10 mouse cellular contexts compared by ENCODE assay signal in the genomic region with DNA sequence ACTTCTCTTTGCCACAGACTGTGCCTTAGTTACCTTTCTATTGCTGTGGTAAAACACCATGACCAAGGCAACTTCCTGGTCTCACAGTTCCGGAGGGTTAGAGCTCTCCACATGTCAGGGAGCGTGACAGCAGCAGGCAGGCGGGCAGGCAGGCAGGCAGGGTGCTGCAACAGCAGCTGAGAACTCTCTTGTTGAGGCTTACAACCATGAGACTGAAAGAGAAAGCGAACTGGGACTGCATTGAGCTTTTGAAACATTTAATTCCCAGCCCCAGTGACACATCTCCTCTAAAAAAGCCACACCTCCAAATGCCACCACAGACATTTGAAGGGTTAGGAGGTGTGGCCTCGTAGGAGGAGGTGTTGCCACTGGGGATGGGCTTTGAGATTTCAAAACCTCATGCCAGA. TPM values are rescaled to one million over a fixed set of nuclear protein-coding genes. Genes with fewer than 3 reads are reported as not detected.
DNase-seq lines count a peak whose midpoint lies in the region; ATAC-seq and TF ChIP-seq lines count a peak whose summit lies in the region.
"Had no signal": no experiment of that assay in that cellular context is flagged by ENCODE, and none has a peak within 500 bp of the region (broad histone marks: within the 10 kb centered on the region; RNA-seq: fewer than 3 reads in every experiment).

No protein-coding gene starts in this region.

- peak overlapping the region; percentile 15; the same call in 1 of the 2 replicates for H3K4me3 ChIP-seq in liver, embryonic 16.5 days (ENCODE audit: low read depth, low read length)
- peak overlapping the region; percentile 12; the same call in 1 of the 2 replicates for H3K4me3 ChIP-seq in thymus, adult 2 months (ENCODE audit: control insufficient read depth, insufficient read depth, low read length)
- H3K4me3 ChIP-seq in cerebellum, adult 2 months (replicated peaks; ENCODE audit: insufficient read depth, low read depth, low read length): no peak overlapping the region

- no peaks in the 10 kb centered on the region for H3K36me3 ChIP-seq in liver, embryonic 16.5 days (ENCODE audit: control insufficient read depth, insufficient read depth)
- H3K36me3 ChIP-seq in thymus, adult 2 months (ENCODE audit: control insufficient read depth, insufficient read depth, low read length): no peaks in the 10 kb centered on the region

- no peak overlapping the region for H3K9ac ChIP-seq in liver, embryonic 16.5 days (ENCODE audit: low read depth, low read length)

- TF ChIP-seq CTCF in thymus, adult 2 months (IDR thresholded peaks at IDR 0.05; ENCODE audit: borderline replicate concordance, control insufficient read depth, extremely low read depth, insufficient read depth, low read length, poor library complexity): no peak
- TF ChIP-seq CTCF in cerebellum, adult 2 months (IDR thresholded peaks at IDR 0.05; ENCODE audit: borderline replicate concordance, insufficient read depth, low read depth, low read length): no peak

- H3K27ac ChIP-seq in liver, embryonic 16.5 days (ENCODE audit: low read length): no peak overlapping the region
- no peak overlapping the region for H3K27ac ChIP-seq in thymus, adult 2 months (ENCODE audit: control insufficient read depth, insufficient read depth, low read length)
- no peak overlapping the region for H3K27ac ChIP-seq in cerebellum, adult 2 months (ENCODE audit: insufficient read depth, low read length)

- no peaks in the 10 kb centered on the region for H3K4me1 ChIP-seq in liver, embryonic 16.5 days (ENCODE audit: control insufficient read depth, low read depth, low read length)
- peaks cover 3% of the 10 kb centered on the region for H3K4me1 ChIP-seq in thymus, adult 2 months (replicated peaks; ENCODE audit: control insufficient read depth, insufficient read depth, low read length)
- no peaks in the 10 kb centered on the region for H3K4me1 ChIP-seq in cerebellum, adult 2 months (ENCODE audit: control insufficient read depth, insufficient read depth, low read length)

- no peaks in the 10 kb centered on the region for H3K9me3 ChIP-seq in liver, embryonic 16.5 days (replicated peaks; ENCODE audit: control insufficient read depth, low read length)

- no peak for TF ChIP-seq POLR2A in thymus, adult 2 months (IDR thresholded peaks at IDR 0.05; ENCODE audit: control insufficient read depth, extremely low read depth, insufficient read depth, low read length, poor library complexity)
- TF ChIP-seq POLR2A in cerebellum, adult 2 months (IDR thresholded peaks at IDR 0.05; ENCODE audit: borderline replicate concordance, insufficient read depth, low read length): no peak

- 20% methylated on average over 5 of the region's 5 CpGs for WGBS in liver, embryonic 16.5 days (ENCODE audit: insufficient replicate concordance)
- 15% methylated on average over 5 of the region's 5 CpGs for WGBS in thymus, adult 2 months
- 62% methylated on average over 5 of the region's 5 CpGs for WGBS in cerebellum, adult 2 months

- peak; percentile 13 to 41 for DNase-seq in kidney, adult 8-10 months
- DNase-seq in kidney, postnatal 14 days: no peak
- peak; percentile 31 for DNase-seq in thymus, adult 2 months
- no peak for DNase-seq in embryo, embryonic 10 days (ENCODE audit: low spot score)
- no peak for DNase-seq in right cerebral cortex, postnatal 4 days
- no peak for DNase-seq in cerebellum, adult 2 months
- DNase-seq: cerebellum, adult 18-20 months had no signal

- no peaks in the 10 kb centered on the region for H3K27me3 ChIP-seq in liver, embryonic 16.5 days (ENCODE audit: control insufficient read depth, insufficient read depth, low read depth, low read length)
- H3K27me3 ChIP-seq in thymus, adult 2 months (ENCODE audit: control insufficient read depth, insufficient read depth, low read length): no peaks in the 10 kb centered on the region
- no peaks in the 10 kb centered on the region for H3K27me3 ChIP-seq in cerebellum, adult 2 months (ENCODE audit: control insufficient read depth, insufficient read depth, low read length)

- ATAC-seq in activated CD4-positive, CD25-positive, alpha-beta regulatory T cell, adult 4 months: peak; percentile 83
- ATAC-seq in liver, embryonic 16.5 days (ENCODE audit: low read depth): peak; percentile 30; the same call in 1 of the 2 replicates
- ATAC-seq: forebrain, embryonic 16.5 days had no signal

- peak overlapping the region; percentile 25; the same call in 1 of the 2 replicates for H3K4me2 ChIP-seq in liver, embryonic 16.5 days (ENCODE audit: low read depth, low read length)

RNA-seq across cellular contexts. Expression of gene Fbxo40, which starts 4.6 kb away (rescaled TPM):
- polyA plus RNA-seq in activated CD4-positive, CD25-positive, alpha-beta regulatory T cell, adult 4 months (2017; shearing (Covaris generic)): 1 to 10 TPM in 1 of 2 experiments, under 1 TPM in 1; 0.88 to 1.3 TPM
- polyA plus RNA-seq in liver, embryonic 16.5 days (2015; fragmentation: Nextera tagmentation; extraction: Ambion mirVana): 0.06 and 0.08 TPM in 2 replicates
- polyA plus RNA-seq in thymus, adult 2 months (2012; rRNA removed): 0.96 and 2.3 TPM in 2 replicates
- polyA plus RNA-seq in cerebellum, adult 2 months (2012; rRNA removed): 1.1 and 1.9 TPM in 2 replicates

RNA-seq across cellular contexts. Expression of gene Polq, which starts 25.9 kb away (rescaled TPM):
- polyA plus RNA-seq in activated CD4-positive, CD25-positive, alpha-beta regulatory T cell, adult 4 months (2017; shearing (Covaris generic)): 1 to 10 TPM; 3.0 to 3.3 TPM
- 7.6 and 7.9 TPM in 2 replicates for polyA plus RNA-seq in liver, embryonic 16.5 days (2015; fragmentation: Nextera tagmentation; extraction: Ambion mirVana)
- polyA plus RNA-seq in thymus, adult 2 months (2012; rRNA removed): 2.3 and 2.5 TPM in 2 replicates
- 0.81 and 0.90 TPM in 2 replicates for polyA plus RNA-seq in cerebellum, adult 2 months (2012; rRNA removed)

RNA-seq across cellular contexts. Expression of gene Hcls1, which starts 50.9 kb away (rescaled TPM):
- polyA plus RNA-seq in activated CD4-positive, CD25-positive, alpha-beta regulatory T cell, adult 4 months (2017; shearing (Covaris generic)): 100 to 1,000 TPM; 134 to 224 TPM
- polyA plus RNA-seq in liver, embryonic 16.5 days (2015; fragmentation: Nextera tagmentation; extraction: Ambion mirVana): 13.8 TPM in 2 replicates
- polyA plus RNA-seq in thymus, adult 2 months (2012; rRNA removed): 118 and 132 TPM in 2 replicates
- polyA plus RNA-seq in cerebellum, adult 2 months (2012; rRNA removed): 2.3 and 3.3 TPM in 2 replicates

Comparison
In these comparisons a context has a peak if more than half of its experiments do, and no peak if none do; other contexts are left out.
1. DNase-seq: peak in kidney, adult 8-10 months (2 of 2) and thymus, adult 2 months (single experiment); none in kidney, postnatal 14 days (single experiment), embryo, embryonic 10 days (single experiment), right cerebral cortex, postnatal 4 days (single experiment) and cerebellum, adult 2 months (0 of 2).